In the genomic region with DNA sequence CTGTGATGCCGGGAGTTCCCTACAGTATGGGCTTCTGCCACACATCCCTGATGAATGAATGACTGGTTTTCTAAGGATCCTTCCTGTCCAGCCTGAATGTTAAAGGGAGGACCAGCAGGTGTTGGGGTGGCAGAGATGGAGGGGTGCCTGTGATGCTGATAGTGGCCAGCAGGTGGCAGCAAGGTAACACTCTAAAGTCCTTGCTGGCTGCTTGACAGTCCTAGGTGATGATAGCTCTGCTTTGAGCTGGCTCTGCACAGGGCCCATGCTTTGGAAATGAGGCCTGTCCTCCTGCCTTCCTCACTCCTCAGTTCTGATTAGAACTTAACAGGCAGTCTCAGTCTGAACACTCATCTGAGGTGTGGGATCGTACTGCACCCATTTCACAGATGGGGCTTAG, we compare ENCODE assay signal across 9 mouse cellular contexts. TPM values are rescaled to one million over a fixed set of nuclear protein-coding genes. Genes with fewer than 3 reads are reported as not detected.
DNase-seq lines count a peak whose midpoint lies in the region; ATAC-seq and TF ChIP-seq lines count a peak whose summit lies in the region.
"Had no signal": no experiment of that assay in that cellular context is flagged by ENCODE, and none has a peak within 500 bp of the region (broad histone marks: within the 10 kb centered on the region; RNA-seq: fewer than 3 reads in every experiment).

No protein-coding gene starts in this region.

- no peaks in the 10 kb centered on the region for H3K27me3 ChIP-seq in ES-Bruce4 (ENCODE audit: control insufficient read depth, insufficient read depth, low read length, poor library complexity, severe bottlenecking)
- H3K27me3 ChIP-seq in heart, embryonic 10.5 days (ENCODE audit: insufficient read depth, poor library complexity, severe bottlenecking) = peaks cover 99% of the 10 kb centered on the region
- peaks cover 50% of the 10 kb centered on the region for H3K27me3 ChIP-seq in liver, postnatal 0 days (ENCODE audit: insufficient read depth, low read length)

- peak; percentile 94 for TF ChIP-seq CTCF in ES-Bruce4 (IDR thresholded peaks at IDR 0.05; ENCODE audit: low read depth, low read length)
- peak; percentile 73 for TF ChIP-seq CTCF in bone marrow macrophage, adult 2 months (IDR thresholded peaks at IDR 0.05; ENCODE audit: low read depth, low read length)
- peak; percentile 95 for TF ChIP-seq CTCF in liver, postnatal 0 days (IDR thresholded peaks at IDR 0.05; ENCODE audit: low read depth)

- H3K36me3 ChIP-seq in ES-Bruce4 (ENCODE audit: control insufficient read depth, insufficient read depth, low read length, poor library complexity, severe bottlenecking) = no peaks in the 10 kb centered on the region
- H3K36me3 ChIP-seq in heart, embryonic 10.5 days = no peaks in the 10 kb centered on the region
- no peaks in the 10 kb centered on the region for H3K36me3 ChIP-seq in liver, postnatal 0 days (replicated peaks; ENCODE audit: insufficient read depth, low read length)

- WGBS in heart, embryonic 10.5 days = 30% methylated on average over 2 of the region's 2 CpGs
- WGBS in liver, postnatal 0 days (ENCODE audit: insufficient replicate concordance) = 38% methylated on average over 2 of the region's 2 CpGs

- ATAC-seq in erythroblast, adult 5-6 weeks (replicated peaks; ENCODE audit: low FRiP score, poor library complexity, severe bottlenecking) = peak; percentile 82
- peak; percentile 40; the same call in 1 of the 2 replicates for ATAC-seq in liver, postnatal 0 days

- no peak overlapping the region for H3K4me3 ChIP-seq in ES-Bruce4 (ENCODE audit: low read depth, low read length)
- no peak overlapping the region for H3K4me3 ChIP-seq in bone marrow macrophage, adult 2 months (ENCODE audit: insufficient read depth, low read length)
- no peak overlapping the region for H3K4me3 ChIP-seq in heart, embryonic 10.5 days
- H3K4me3 ChIP-seq in liver, postnatal 0 days (ENCODE audit: low read depth, low read length) = no peak overlapping the region

- no peak overlapping the region for H3K4me2 ChIP-seq in liver, postnatal 0 days (ENCODE audit: low read depth, low read length)

- no peak for TF ChIP-seq POLR2A in ES-Bruce4 (IDR thresholded peaks at IDR 0.05; ENCODE audit: insufficient read depth, low read length)
- TF ChIP-seq POLR2A in bone marrow macrophage, adult 2 months (IDR thresholded peaks at IDR 0.05; ENCODE audit: borderline replicate concordance, low read depth, low read length) = no peak

- no peaks in the 10 kb centered on the region for H3K9me3 ChIP-seq in ES-Bruce4 (replicated peaks; ENCODE audit: control insufficient read depth, insufficient read depth, low read length, poor library complexity, severe bottlenecking)
- H3K9me3 ChIP-seq in heart, embryonic 10.5 days = no peaks in the 10 kb centered on the region
- H3K9me3 ChIP-seq in liver, postnatal 0 days (ENCODE audit: low read length) = no peaks in the 10 kb centered on the region

- H3K4me1 ChIP-seq in ES-Bruce4 (ENCODE audit: control insufficient read depth, insufficient read depth, low read length) = no peaks in the 10 kb centered on the region
- peaks cover 2% of the 10 kb centered on the region; the same call in 1 of the 2 replicates for H3K4me1 ChIP-seq in bone marrow macrophage, adult 2 months (ENCODE audit: control insufficient read depth, insufficient read depth, low read length)
- peaks cover 15% of the 10 kb centered on the region for H3K4me1 ChIP-seq in heart, embryonic 10.5 days
- no peaks in the 10 kb centered on the region for H3K4me1 ChIP-seq in liver, postnatal 0 days (ENCODE audit: insufficient read depth)

- DNase-seq in heart, embryonic 10.5 days (ENCODE audit: low spot score) = peak; percentile 83
- peak; percentile 86 for DNase-seq in kidney, postnatal 10 days
- peak; percentile 82 for DNase-seq in liver, postnatal 0 days
- DNase-seq in ovary, adult 18-20 months (ENCODE audit: low spot score) = peak; percentile 20
- peak; percentile 51 for DNase-seq in testis, postnatal 14 days (ENCODE audit: low spot score)

- no peak overlapping the region for H3K9ac ChIP-seq in ES-Bruce4 (ENCODE audit: low read depth, poor library complexity, severe bottlenecking)
- H3K9ac ChIP-seq in liver, postnatal 0 days (replicated peaks) = no peak overlapping the region

- H3K27ac ChIP-seq in ES-Bruce4 (ENCODE audit: insufficient read depth, low read length) = no peak overlapping the region
- no peak overlapping the region for H3K27ac ChIP-seq in bone marrow macrophage, adult 2 months (ENCODE audit: insufficient read depth, low read depth, low read length)
- H3K27ac ChIP-seq in heart, embryonic 10.5 days = no peak overlapping the region
- H3K27ac ChIP-seq in liver, postnatal 0 days (ENCODE audit: low read depth) = no peak overlapping the region

- no peak for TF ChIP-seq EP300 in ES-Bruce4 (IDR thresholded peaks at IDR 0.05; ENCODE audit: insufficient read depth, low read depth, low read length)
- no peak for TF ChIP-seq EP300 in liver, postnatal 0 days (IDR thresholded peaks at IDR 0.05; ENCODE audit: low read depth)

RNA-seq across cellular contexts. Expression of gene 1700025C18Rik, which starts 15.6 kb away (rescaled TPM):
- polyA plus RNA-seq in ES-Bruce4 (2011; ENCODE audit: insufficient read depth, insufficient read length, low read depth, missing spikeins) = not detected in 2 replicates
- not detected in 2 replicates for polyA plus RNA-seq in bone marrow macrophage, adult 2 months (2012; ENCODE audit: insufficient read depth, insufficient read length, missing spikeins)
- total RNA-seq in erythroblast, adult 5-6 weeks (2015; ENCODE audit: low replicate concordance) = not detected in 2 replicates
- total RNA-seq in erythroblast, adult 5-6 weeks (2017; ENCODE audit: low replicate concordance) = not detected in 2 replicates
- polyA plus RNA-seq in heart, embryonic 10.5 days (2016; fragmentation: Nextera tagmentation; extraction: Ambion mirVana) = not detected in 2 replicates
- not detected in 2 replicates for polyA plus RNA-seq in liver, postnatal 0 days (2015; fragmentation: Nextera tagmentation; extraction: Ambion mirVana)
- polyA plus RNA-seq: gonadal fat pad, adult 2 months had no signal

RNA-seq across cellular contexts. Expression of gene Cd40, which starts 19.5 kb away (rescaled TPM):
- polyA plus RNA-seq in ES-Bruce4 (2011; ENCODE audit: insufficient read depth, insufficient read length, low read depth, missing spikeins) = 5.3 and 5.8 TPM in 2 replicates
- polyA plus RNA-seq in bone marrow macrophage, adult 2 months (2012; ENCODE audit: insufficient read depth, insufficient read length, missing spikeins) = 20.4 and 29.2 TPM in 2 replicates
- 10.2 TPM in 1 of 2 replicates, not detected in the other for total RNA-seq in erythroblast, adult 5-6 weeks (2015; ENCODE audit: low replicate concordance)
- total RNA-seq in erythroblast, adult 5-6 weeks (2017; ENCODE audit: low replicate concordance) = 3.6 and 5.1 TPM in 2 replicates
- polyA plus RNA-seq in heart, embryonic 10.5 days (2016; fragmentation: Nextera tagmentation; extraction: Ambion mirVana) = 7.8 and 11.9 TPM in 2 replicates
- 3.6 and 4.5 TPM in 2 replicates for polyA plus RNA-seq in liver, postnatal 0 days (2015; fragmentation: Nextera tagmentation; extraction: Ambion mirVana)

RNA-seq across cellular contexts. Expression of gene Ncoa5, which starts 40.3 kb away (rescaled TPM):
- polyA plus RNA-seq in ES-Bruce4 (2011; ENCODE audit: insufficient read depth, insufficient read length, low read depth, missing spikeins) = 30.8 and 33.7 TPM in 2 replicates
- polyA plus RNA-seq in bone marrow macrophage, adult 2 months (2012; ENCODE audit: insufficient read depth, insufficient read length, missing spikeins) = 29.5 and 33.0 TPM in 2 replicates
- total RNA-seq in erythroblast, adult 5-6 weeks (2015; ENCODE audit: low replicate concordance) = 1.2 and 5.4 TPM in 2 replicates
- total RNA-seq in erythroblast, adult 5-6 weeks (2017; ENCODE audit: low replicate concordance) = 10.3 and 15.6 TPM in 2 replicates
- 52.8 and 64.2 TPM in 2 replicates for polyA plus RNA-seq in heart, embryonic 10.5 days (2016; fragmentation: Nextera tagmentation; extraction: Ambion mirVana)
- 7.5 and 8.1 TPM in 2 replicates for polyA plus RNA-seq in liver, postnatal 0 days (2015; fragmentation: Nextera tagmentation; extraction: Ambion mirVana)

Comparison
In these comparisons a context has a peak if more than half of its experiments do, and no peak if none do; other contexts are left out.
1. DNase-seq: peak in every context shown above with its lines; median percentile 86 in kidney, postnatal 10 days; 83 in heart, embryonic 10.5 days; 82 in liver, postnatal 0 days; 51 in testis, postnatal 14 days; 20 in ovary, adult 18-20 months.